Mouse (Mus musculus): ENCODE measurements around the gene Ak1. TPM values are rescaled to one million over a fixed set of nuclear protein-coding genes. Genes with fewer than 3 reads are reported as not detected.

Ak1 gene
- polyA plus RNA-seq, 1 experiment, result 118 TPM

- TF ChIP-seq POLR2A (IDR thresholded peaks at IDR 0.05; ENCODE audit: extremely low read depth, insufficient read depth, low read length) (no peak), CTCF (IDR thresholded peaks at IDR 0.05; ENCODE audit: extremely low read depth, insufficient read depth, low read length) (peak; percentile 97)
- 0 out of 2 replicates have a peak, but pooled peaks cover 1% of the 10 kb centered on the region for H3K4me1 ChIP-seq (ENCODE audit: control insufficient read depth, insufficient read depth, low read length)
- H3K4me3 ChIP-seq (ENCODE audit: insufficient read depth, low read length), result 0 out of 2 replicates have a peak overlapping the region, but pooled peaks have one; percentile 4
- no peak overlapping the region for H3K27ac ChIP-seq (ENCODE audit: insufficient read depth, low read length)
Observed at GRCm38 (mm10) chr2:32582830-32583799, 38.4 kb upstream of the Ak1 start.

- TF ChIP-seq CTCF (IDR thresholded peaks at IDR 0.05; ENCODE audit: extremely low read depth, insufficient read depth, low read length) (no peak), POLR2A (IDR thresholded peaks at IDR 0.05; ENCODE audit: extremely low read depth, insufficient read depth, low read length) (no peak)
- peaks cover 10% of the 10 kb centered on the region for H3K4me1 ChIP-seq (ENCODE audit: control insufficient read depth, insufficient read depth, low read length)
- no peak overlapping the region for H3K27ac ChIP-seq (ENCODE audit: insufficient read depth, low read length)
- no peak overlapping the region for H3K4me3 ChIP-seq (ENCODE audit: insufficient read depth, low read length)
Observed at GRCm38 (mm10) chr2:32585149-32585714, 36.3 kb upstream of the Ak1 start.

- peak within 1 kb of the TSS; percentile 43 for H3K27ac ChIP-seq (ENCODE audit: insufficient read depth, low read length)
- peaks cover 10% of the 10 kb centered on the region for H3K4me1 ChIP-seq (ENCODE audit: control insufficient read depth, insufficient read depth, low read length)
- TF ChIP-seq POLR2A (IDR thresholded peaks at IDR 0.05; ENCODE audit: extremely low read depth, insufficient read depth, low read length) (0 out of 2 replicates have a peak, but pooled peaks have one; percentile 55), CTCF (IDR thresholded peaks at IDR 0.05; ENCODE audit: extremely low read depth, insufficient read depth, low read length) (0 out of 2 replicates have a peak, but pooled peaks have one; percentile 12)
- H3K4me3 ChIP-seq (ENCODE audit: insufficient read depth, low read length), result peak within 1 kb of the TSS; percentile 98
Observed at GRCm38 (mm10) chr2:32586871-32587351, 34.6 kb upstream of the Ak1 start, which contains the start of gene St6galnac4. Gene St6galnac4 (plus strand): TSS chr2:32587095.

GRCm38 (mm10) chr2:32587731-32588321, 33.7 kb upstream of the Ak1 start:
- H3K4me3 ChIP-seq (ENCODE audit: insufficient read depth, low read length), result peak overlapping the region; percentile 98
- no peak overlapping the region; the same call in 1 of the 2 replicates for H3K27ac ChIP-seq (ENCODE audit: insufficient read depth, low read length)
- H3K4me1 ChIP-seq (ENCODE audit: control insufficient read depth, insufficient read depth, low read length), result peaks cover 10% of the 10 kb centered on the region
- TF ChIP-seq POLR2A (IDR thresholded peaks at IDR 0.05; ENCODE audit: extremely low read depth, insufficient read depth, low read length) (no peak), CTCF (IDR thresholded peaks at IDR 0.05; ENCODE audit: extremely low read depth, insufficient read depth, low read length) (no peak)

- peaks cover 10% of the 10 kb centered on the region for H3K4me1 ChIP-seq (ENCODE audit: control insufficient read depth, insufficient read depth, low read length)
- no peak for TF ChIP-seq POLR2A (IDR thresholded peaks at IDR 0.05; ENCODE audit: extremely low read depth, insufficient read depth, low read length)
- TF ChIP-seq CTCF (IDR thresholded peaks at IDR 0.05; ENCODE audit: extremely low read depth, insufficient read depth, low read length), result no peak
- no peak overlapping the region for H3K27ac ChIP-seq (ENCODE audit: insufficient read depth, low read length)
- peak overlapping the region; percentile 98 for H3K4me3 ChIP-seq (ENCODE audit: insufficient read depth, low read length)
Observed at GRCm38 (mm10) chr2:32589213-32589795, 32.3 kb upstream of the Ak1 start.

- Histone ChIP-seq H3K4me1 (ENCODE audit: control insufficient read depth, insufficient read depth, low read length) (peaks cover 10% of the 10 kb centered on the region), H3K4me3 (ENCODE audit: insufficient read depth, low read length) (no peak overlapping the region), H3K27ac (ENCODE audit: insufficient read depth, low read length) (no peak overlapping the region)
- TF ChIP-seq CTCF (IDR thresholded peaks at IDR 0.05; ENCODE audit: extremely low read depth, insufficient read depth, low read length) (no peak), POLR2A (IDR thresholded peaks at IDR 0.05; ENCODE audit: extremely low read depth, insufficient read depth, low read length) (no peak)
Observed at GRCm38 (mm10) chr2:32590224-32590623, 31.3 kb upstream of the Ak1 start.

- peaks cover 10% of the 10 kb centered on the region for H3K4me1 ChIP-seq (ENCODE audit: control insufficient read depth, insufficient read depth, low read length)
- no peak for TF ChIP-seq POLR2A (IDR thresholded peaks at IDR 0.05; ENCODE audit: extremely low read depth, insufficient read depth, low read length)
- no peak for TF ChIP-seq CTCF (IDR thresholded peaks at IDR 0.05; ENCODE audit: extremely low read depth, insufficient read depth, low read length)
Observed at GRCm38 (mm10) chr2:32591249-32591648, 30.3 kb upstream of the Ak1 start.

GRCm38 (mm10) chr2:32596725-32597124, 24.8 kb upstream of the Ak1 start:
- Histone ChIP-seq H3K4me1 (ENCODE audit: control insufficient read depth, insufficient read depth, low read length) (no peaks in the 10 kb centered on the region), H3K4me3 (ENCODE audit: insufficient read depth, low read length) (no peak overlapping the region), H3K27ac (ENCODE audit: insufficient read depth, low read length) (no peak overlapping the region)
- TF ChIP-seq POLR2A (IDR thresholded peaks at IDR 0.05; ENCODE audit: extremely low read depth, insufficient read depth, low read length) (no peak), CTCF (IDR thresholded peaks at IDR 0.05; ENCODE audit: extremely low read depth, insufficient read depth, low read length) (no peak)

More at GRCm38 (mm10) chr2:32591249-32591648, 30.3 kb upstream of the Ak1 start:
- H3K27ac ChIP-seq (ENCODE audit: insufficient read depth, low read length), result no peak overlapping the region
- no peak overlapping the region for H3K4me3 ChIP-seq (ENCODE audit: insufficient read depth, low read length)

- no peaks in the 10 kb centered on the region for H3K4me1 ChIP-seq (ENCODE audit: control insufficient read depth, insufficient read depth, low read length)
- H3K4me3 ChIP-seq (ENCODE audit: insufficient read depth, low read length), result no peak overlapping the region
- no peak for TF ChIP-seq CTCF (IDR thresholded peaks at IDR 0.05; ENCODE audit: extremely low read depth, insufficient read depth, low read length)
- no peak for TF ChIP-seq POLR2A (IDR thresholded peaks at IDR 0.05; ENCODE audit: extremely low read depth, insufficient read depth, low read length)
- no peak overlapping the region for H3K27ac ChIP-seq (ENCODE audit: insufficient read depth, low read length)
Observed at GRCm38 (mm10) chr2:32597248-32597647, 24.3 kb upstream of the Ak1 start.
